In genomic region chr10:80538710-80539394, GRCm38 (mm10) we compare ENCODE assay signal across 9 mouse cellular contexts. TPM values are rescaled to one million over a fixed set of nuclear protein-coding genes. Genes with fewer than 3 reads are reported as not detected.
A peak's percentile ranks its signal among the peaks of the same experiment; 100 is the strongest.
DNase-seq lines count a peak whose midpoint lies in the region; ATAC-seq and TF ChIP-seq lines count a peak whose summit lies in the region.
"Had no signal": no experiment of that assay in that cellular context is flagged by ENCODE, and none has a peak within 500 bp of the region (broad histone marks: within the 10 kb centered on the region; RNA-seq: fewer than 3 reads in every experiment).

Gene Atp8b3, minus strand, starts transcription at chr10:80539124.

- TF ChIP-seq CTCF in E14TG2a.4 (conservative IDR thresholded peaks at IDR 0.05; ENCODE audit: low read length): peak; percentile 18; the same call in 1 of the 2 replicates

- 3% methylated on average over 30 of the region's 30 CpGs for WGBS in large intestine, adult 2 months
- 2% methylated on average over 30 of the region's 30 CpGs for WGBS in midbrain, embryonic 10.5 days

- H3K36me3 ChIP-seq in E14TG2a.4 (ENCODE audit: insufficient read depth, low read length): peaks cover 36% of the 10 kb centered on the region
- H3K36me3 ChIP-seq in midbrain, embryonic 10.5 days: peaks cover 34% of the 10 kb centered on the region

- H3K4me1 ChIP-seq in E14TG2a.4 (replicated peaks; ENCODE audit: low read depth, low read length): peaks cover 65% of the 10 kb centered on the region
- H3K4me1 ChIP-seq in midbrain, embryonic 10.5 days: peaks cover 31% of the 10 kb centered on the region

- H3K27ac ChIP-seq in midbrain, embryonic 10.5 days (replicated peaks): peak within 1 kb of the TSS; percentile 53
- H3K27ac ChIP-seq: macrophage had no signal

- ATAC-seq in erythroid progenitor cell, adult 5-6 weeks (replicated peaks; ENCODE audit: low FRiP score, poor library complexity, severe bottlenecking): peak; percentile 72

- intact Hi-C loops in heart, postnatal 14 days (cut with DNase I): no loop called here

- H3K27me3 ChIP-seq in E14TG2a.4 (ENCODE audit: insufficient read depth, low read length): peaks cover 12% of the 10 kb centered on the region
- peaks cover 47% of the 10 kb centered on the region for H3K27me3 ChIP-seq in midbrain, embryonic 10.5 days (ENCODE audit: low read depth, poor library complexity, severe bottlenecking)

- no peaks in the 10 kb centered on the region for H3K9me3 ChIP-seq in E14TG2a.4 (ENCODE audit: low read length)
- no peaks in the 10 kb centered on the region for H3K9me3 ChIP-seq in midbrain, embryonic 10.5 days (replicated peaks)

- peak within 1 kb of the TSS; percentile 82 for H3K4me3 ChIP-seq in E14TG2a.4 (replicated peaks; ENCODE audit: low read length)
- H3K4me3 ChIP-seq in midbrain, embryonic 10.5 days: peak within 1 kb of the TSS; percentile 45

- DNase-seq in adrenal gland, adult 18-20 months (ENCODE audit: low spot score in 2 of 2): peak; percentile 72 to 79
- peak; percentile 48 to 73 for DNase-seq in heart, postnatal 14 days
- DNase-seq in large intestine, adult 2 months (ENCODE audit: low read depth, low spot score): peak; percentile 57
- DNase-seq in midbrain, embryonic 10.5 days (ENCODE audit: low spot score): peak; percentile 77
- peak; percentile 79 to 81 for DNase-seq in spleen, adult 18-20 months
- DNase-seq in layer of hippocampus, adult 9-10 months (ENCODE audit: low spot score): no peak

RNA-seq across cellular contexts. Expression of gene Atp8b3, which starts in this region (rescaled TPM):
- total RNA-seq in adrenal gland, adult 18-20 months (2021): 1 to 10 TPM in 1 of 2 experiments, under 1 TPM in 1; 0.80 to 1.1 TPM
- not detected in 2 replicates for total RNA-seq in erythroid progenitor cell, adult 5-6 weeks (2015; ENCODE audit: low replicate concordance)
- total RNA-seq in erythroid progenitor cell, adult 5-6 weeks (2017; ENCODE audit: low replicate concordance): 0.39 TPM in 1 of 2 replicates, not detected in the other
- not detected for total RNA-seq in heart, postnatal 14 days (2021)
- polyA plus RNA-seq in large intestine, adult 2 months (2012; rRNA removed): 0.03 TPM in 1 of 2 replicates, not detected in the other
- polyA plus RNA-seq in midbrain, embryonic 10.5 days (2016; fragmentation: Nextera tagmentation; extraction: Ambion mirVana): 0.41 and 0.79 TPM in 2 replicates
- polyA plus RNA-seq: macrophage had no signal

Comparison
In these comparisons a context has a peak if more than half of its experiments do, and no peak if none do; other contexts are left out.
1. Peak in ATAC-seq in erythroid progenitor cell, adult 5-6 weeks; RNA of the gene not detected or under 1 TPM.
2. Peak in DNase-seq in heart, postnatal 14 days; RNA of the gene not detected or under 1 TPM.
3. Peak in DNase-seq in large intestine, adult 2 months; RNA of the gene not detected or under 1 TPM.
4. Peak in DNase-seq, H3K4me3 ChIP-seq and H3K27ac ChIP-seq in midbrain, embryonic 10.5 days; RNA of the gene not detected or under 1 TPM.